ENCODE assay signal across 8 mouse cellular contexts in the genomic region with DNA sequence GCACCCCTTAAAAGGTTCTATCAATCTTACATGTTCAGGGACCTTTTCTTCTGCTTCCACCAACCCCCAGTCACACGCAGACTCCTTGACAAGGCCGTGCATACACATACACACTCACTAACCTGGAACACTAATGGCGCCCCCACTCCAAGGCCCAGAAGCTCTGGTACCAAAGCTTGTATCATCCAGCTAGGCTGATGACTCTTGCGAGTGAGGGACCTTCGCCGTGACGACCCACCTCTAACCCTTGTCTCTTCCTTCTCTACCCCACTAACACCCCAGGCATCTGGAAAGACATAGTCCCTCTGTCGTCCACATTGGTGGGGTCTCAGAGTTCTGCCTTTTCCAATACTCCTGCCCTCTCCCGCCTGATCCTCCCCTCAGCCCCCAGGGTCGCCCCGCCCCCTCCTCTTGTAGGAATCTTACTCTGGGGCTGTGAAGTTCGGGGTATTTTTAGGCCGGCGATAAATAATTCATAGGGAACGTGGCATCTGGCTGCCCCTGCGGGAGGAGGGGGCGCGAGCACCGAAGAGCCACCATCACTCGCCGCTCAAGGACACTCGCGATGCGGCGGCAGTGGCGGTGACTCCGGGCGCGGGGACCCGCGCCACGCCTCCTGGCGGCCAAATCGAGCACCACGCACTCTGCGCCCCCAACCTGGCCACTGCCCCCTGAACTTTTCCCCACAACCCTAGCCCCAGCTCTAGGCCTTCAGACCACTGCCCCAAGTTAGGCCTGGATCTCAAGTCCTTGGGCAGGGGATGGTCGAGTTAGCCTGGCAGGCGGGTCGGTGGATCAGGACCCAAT. TPM values are rescaled to one million over a fixed set of nuclear protein-coding genes. Genes with fewer than 3 reads are reported as not detected.
A peak's percentile ranks its signal among the peaks of the same experiment; 100 is the strongest.
DNase-seq lines count a peak whose midpoint lies in the region; ATAC-seq lines count a peak whose summit lies in the region.

No protein-coding gene starts in this region.

- no peak for ATAC-seq in lung, embryonic 15.5 days (ENCODE audit: borderline replicate concordance, extremely low read depth, low FRiP score, low TSS enrichment)
- ATAC-seq in hindbrain, embryonic 13.5 days (ENCODE audit: low FRiP score): no peak
- peak; percentile 57; the same call in 1 of the 2 replicates for ATAC-seq in midbrain, embryonic 11.5 days (ENCODE audit: low FRiP score)
- ATAC-seq in megakaryocyte-erythroid progenitor cell, adult 5-6 weeks (replicated peaks; ENCODE audit: low FRiP score, low TSS enrichment, poor library complexity, severe bottlenecking): no peak
- no peak for ATAC-seq in activated CD4-positive, CD25-positive, alpha-beta regulatory T cell, adult 4 months

- H3K4me2 ChIP-seq in lung, embryonic 15.5 days: peak overlapping the region; percentile 31; the same call in 1 of the 2 replicates
- peak overlapping the region; percentile 48 for H3K4me2 ChIP-seq in hindbrain, embryonic 13.5 days
- H3K4me2 ChIP-seq in midbrain, embryonic 11.5 days: peak overlapping the region; percentile 44

- H3K27ac ChIP-seq in lung, embryonic 15.5 days: no peak overlapping the region
- no peak overlapping the region for H3K27ac ChIP-seq in hindbrain, embryonic 13.5 days
- H3K27ac ChIP-seq in midbrain, embryonic 11.5 days (ENCODE audit: low read depth, low read length): no peak overlapping the region

- H3K36me3 ChIP-seq in lung, embryonic 15.5 days: peaks cover 6% of the 10 kb centered on the region; the same call in 1 of the 2 replicates
- peaks cover 20% of the 10 kb centered on the region for H3K36me3 ChIP-seq in hindbrain, embryonic 13.5 days
- no peaks in the 10 kb centered on the region for H3K36me3 ChIP-seq in midbrain, embryonic 11.5 days (ENCODE audit: control insufficient read depth, insufficient read depth, low read length)

- WGBS in lung, embryonic 15.5 days: 7% methylated on average over 39 of the region's 39 CpGs
- WGBS in hindbrain, embryonic 13.5 days: 7% methylated on average over 39 of the region's 39 CpGs
- WGBS in midbrain, embryonic 11.5 days: 6% methylated on average over 39 of the region's 39 CpGs

- H3K9me3 ChIP-seq in lung, embryonic 15.5 days: no peaks in the 10 kb centered on the region
- no peaks in the 10 kb centered on the region for H3K9me3 ChIP-seq in hindbrain, embryonic 13.5 days
- no peaks in the 10 kb centered on the region for H3K9me3 ChIP-seq in midbrain, embryonic 11.5 days (ENCODE audit: control insufficient read depth, low read length)

- H3K9ac ChIP-seq in lung, embryonic 15.5 days: no peak overlapping the region
- H3K9ac ChIP-seq in hindbrain, embryonic 13.5 days: peak overlapping the region; percentile 30; the same call in 1 of the 2 replicates
- H3K9ac ChIP-seq in midbrain, embryonic 11.5 days (ENCODE audit: low read length): peak overlapping the region; percentile 7; the same call in 1 of the 2 replicates

- H3K27me3 ChIP-seq in lung, embryonic 15.5 days: peaks cover 94% of the 10 kb centered on the region
- peaks cover 98% of the 10 kb centered on the region for H3K27me3 ChIP-seq in hindbrain, embryonic 13.5 days
- H3K27me3 ChIP-seq in midbrain, embryonic 11.5 days (ENCODE audit: control insufficient read depth, insufficient read depth, low read length): peaks cover 65% of the 10 kb centered on the region

- no peak overlapping the region for H3K4me3 ChIP-seq in lung, embryonic 15.5 days
- peak overlapping the region; percentile 11 for H3K4me3 ChIP-seq in hindbrain, embryonic 13.5 days
- peak overlapping the region; percentile 5; the same call in 1 of the 2 replicates for H3K4me3 ChIP-seq in midbrain, embryonic 11.5 days (ENCODE audit: low read depth, low read length)

- no peak for DNase-seq in lung, postnatal 10 days
- DNase-seq in embryo, embryonic 9.5 days (ENCODE audit: extremely low spot score): peak; percentile 55
- peak; percentile 96 for DNase-seq in midbrain, embryonic 11.5 days (ENCODE audit: low spot score, missing footprints)
- DNase-seq in left cerebral cortex, adult 11 months (ENCODE audit: low spot score): no peak

- peaks cover 26% of the 10 kb centered on the region for H3K4me1 ChIP-seq in lung, embryonic 15.5 days
- H3K4me1 ChIP-seq in hindbrain, embryonic 13.5 days (replicated peaks): peaks cover 30% of the 10 kb centered on the region
- peaks cover 9% of the 10 kb centered on the region for H3K4me1 ChIP-seq in midbrain, embryonic 11.5 days (ENCODE audit: control insufficient read depth, insufficient read depth, low read length)

RNA-seq across cellular contexts. Expression of gene Grin2c, which starts 2.0 kb away (rescaled TPM):
- polyA plus RNA-seq in lung, embryonic 15.5 days (2015; fragmentation: Nextera tagmentation; extraction: Ambion mirVana): 0.05 and 0.08 TPM in 2 replicates
- polyA plus RNA-seq in hindbrain, embryonic 13.5 days (2015; fragmentation: Nextera tagmentation; extraction: Ambion mirVana): 0.22 TPM in 2 replicates
- 0.04 and 0.18 TPM in 2 replicates for polyA plus RNA-seq in midbrain, embryonic 11.5 days (2014; fragmentation: Nextera tagmentation; extraction: Ambion mirVana)
- total RNA-seq in megakaryocyte-erythroid progenitor cell, adult 5-6 weeks (2014; fragmentation: Nextera tagmentation): not detected in 2 replicates
- total RNA-seq in megakaryocyte-erythroid progenitor cell, adult 5-6 weeks (2017): not detected in 2 replicates
- not detected for polyA plus RNA-seq in activated CD4-positive, CD25-positive, alpha-beta regulatory T cell, adult 4 months (2017; shearing (Covaris generic))

RNA-seq across cellular contexts. Expression of gene Fdxr, which starts 11.8 kb away (rescaled TPM):
- 14.6 and 15.8 TPM in 2 replicates for polyA plus RNA-seq in lung, embryonic 15.5 days (2015; fragmentation: Nextera tagmentation; extraction: Ambion mirVana)
- 18.1 and 20.8 TPM in 2 replicates for polyA plus RNA-seq in hindbrain, embryonic 13.5 days (2015; fragmentation: Nextera tagmentation; extraction: Ambion mirVana)
- polyA plus RNA-seq in midbrain, embryonic 11.5 days (2014; fragmentation: Nextera tagmentation; extraction: Ambion mirVana): 11.2 and 12.7 TPM in 2 replicates
- 17.0 and 18.6 TPM in 2 replicates for total RNA-seq in megakaryocyte-erythroid progenitor cell, adult 5-6 weeks (2014; fragmentation: Nextera tagmentation)
- 5.9 and 20.8 TPM in 2 replicates for total RNA-seq in megakaryocyte-erythroid progenitor cell, adult 5-6 weeks (2017)
- polyA plus RNA-seq in activated CD4-positive, CD25-positive, alpha-beta regulatory T cell, adult 4 months (2017; shearing (Covaris generic)): 10 to 100 TPM; 18.4 to 26.6 TPM

RNA-seq across cellular contexts. Expression of gene Fads6, which starts 32.4 kb away (rescaled TPM):
- 0.30 and 0.32 TPM in 2 replicates for polyA plus RNA-seq in lung, embryonic 15.5 days (2015; fragmentation: Nextera tagmentation; extraction: Ambion mirVana)
- polyA plus RNA-seq in hindbrain, embryonic 13.5 days (2015; fragmentation: Nextera tagmentation; extraction: Ambion mirVana): 0.73 and 0.79 TPM in 2 replicates
- polyA plus RNA-seq in midbrain, embryonic 11.5 days (2014; fragmentation: Nextera tagmentation; extraction: Ambion mirVana): 0.23 and 0.28 TPM in 2 replicates
- 0.17 TPM in 1 of 2 replicates, not detected in the other for total RNA-seq in megakaryocyte-erythroid progenitor cell, adult 5-6 weeks (2014; fragmentation: Nextera tagmentation)
- total RNA-seq in megakaryocyte-erythroid progenitor cell, adult 5-6 weeks (2017): 0.38 TPM in 1 of 2 replicates, not detected in the other
- under 1 TPM; 0.56 to 0.57 TPM for polyA plus RNA-seq in activated CD4-positive, CD25-positive, alpha-beta regulatory T cell, adult 4 months (2017; shearing (Covaris generic))

RNA-seq across cellular contexts. Expression of gene Otop2, which starts 41.9 kb away (rescaled TPM):
- polyA plus RNA-seq in lung, embryonic 15.5 days (2015; fragmentation: Nextera tagmentation; extraction: Ambion mirVana): not detected in 2 replicates
- polyA plus RNA-seq in hindbrain, embryonic 13.5 days (2015; fragmentation: Nextera tagmentation; extraction: Ambion mirVana): not detected in 2 replicates
- polyA plus RNA-seq in midbrain, embryonic 11.5 days (2014; fragmentation: Nextera tagmentation; extraction: Ambion mirVana): not detected in 2 replicates
- total RNA-seq in megakaryocyte-erythroid progenitor cell, adult 5-6 weeks (2014; fragmentation: Nextera tagmentation): not detected in 2 replicates
- not detected in 2 replicates for total RNA-seq in megakaryocyte-erythroid progenitor cell, adult 5-6 weeks (2017)
- polyA plus RNA-seq in activated CD4-positive, CD25-positive, alpha-beta regulatory T cell, adult 4 months (2017; shearing (Covaris generic)): not detected

RNA-seq across cellular contexts. Expression of gene Ush1g, which starts 56.8 kb away (rescaled TPM):
- polyA plus RNA-seq in lung, embryonic 15.5 days (2015; fragmentation: Nextera tagmentation; extraction: Ambion mirVana): not detected in 2 replicates
- 0.06 and 0.14 TPM in 2 replicates for polyA plus RNA-seq in hindbrain, embryonic 13.5 days (2015; fragmentation: Nextera tagmentation; extraction: Ambion mirVana)
- 0.08 TPM in 1 of 2 replicates, not detected in the other for polyA plus RNA-seq in midbrain, embryonic 11.5 days (2014; fragmentation: Nextera tagmentation; extraction: Ambion mirVana)
- not detected in 2 replicates for total RNA-seq in megakaryocyte-erythroid progenitor cell, adult 5-6 weeks (2014; fragmentation: Nextera tagmentation)
- total RNA-seq in megakaryocyte-erythroid progenitor cell, adult 5-6 weeks (2017): not detected in 2 replicates
- not detected for polyA plus RNA-seq in activated CD4-positive, CD25-positive, alpha-beta regulatory T cell, adult 4 months (2017; shearing (Covaris generic))

Comparison
In these comparisons a context has a peak if more than half of its experiments do, and no peak if none do; other contexts are left out.
1. DNase-seq: peak in embryo, embryonic 9.5 days (single experiment) and midbrain, embryonic 11.5 days (single experiment); none in lung, postnatal 10 days (single experiment) and left cerebral cortex, adult 11 months (single experiment).
2. Peak in every context shown above with its lines, with median percentiles within 50 percentile points of each other: H3K4me2 ChIP-seq.